Mouse (Mus musculus) stomach, postnatal 0 days (tissue): Measurements from ENCODE around the gene Gm4181. TPM values are rescaled to one million over a fixed set of nuclear protein-coding genes. Genes with fewer than 3 reads are reported as not detected.
"Not testable (repeated sequence)": the region's sequence is repeated elsewhere in the genome, so short reads cannot be mapped to it uniquely, and the experiment has no call there.

Experiments used
- ATAC-seq: fragments of 200-750 bp; cut with Nextera tagmentation; 2 replicates; pipeline ENCODE4 v1.8.0; 2017; ENCODE audit not compliant: low FRiP score, low TSS enrichment
- DNase-seq: peaks from one replicate; pipeline ENCODE4 v3.0.0-alpha.2; 2016; ENCODE audit warnings: low spot score
- H3K27ac ChIP-seq: fragments of 300-500 bp; sonication (generic); replicated peaks from 2 replicates; pipeline ENCODE4 v1.5.1; 2014; ENCODE audit warnings: mild to moderate bottlenecking, control low read depth
- H3K27me3 ChIP-seq: fragments of 300-500 bp; sonication (generic); 2 replicates; pipeline ENCODE4 v1.6.1; 2014; ENCODE audit warnings: low read length; ENCODE audit not compliant: control insufficient read depth, insufficient read depth
- H3K36me3 ChIP-seq: fragments of 300-500 bp; sonication (generic); 2 replicates; pipeline ENCODE4 v1.6.1; 2014; ENCODE audit warnings: low read length, mixed read lengths; ENCODE audit not compliant: control insufficient read depth, insufficient read depth
- H3K4me1 ChIP-seq: fragments of 300-500 bp; sonication (generic); replicated peaks from 2 replicates; pipeline ENCODE4 v1.6.1; 2014; ENCODE audit warnings: antibody characterized with exemption; ENCODE audit not compliant: control insufficient read depth, insufficient read depth
- H3K4me2 ChIP-seq: fragments of 300-500 bp; sonication (generic); replicated peaks from 2 replicates; pipeline ENCODE4 v1.6.1; 2014; ENCODE audit warnings: low read depth, mild to moderate bottlenecking, control low read depth, moderate library complexity
- H3K4me3 ChIP-seq: fragments of 300-500 bp; sonication (generic); 2 replicates; pipeline ENCODE4 v1.5.1; 2014; ENCODE audit warnings: low read depth, low read length, control low read depth
- H3K9ac ChIP-seq: fragments of 300-500 bp; sonication (generic); 2 replicates; pipeline ENCODE4 v1.6.1; 2014; ENCODE audit warnings: mild to moderate bottlenecking, low read length, control low read depth, mixed read lengths
- H3K9me3 ChIP-seq: fragments of 300-500 bp; sonication (generic); 2 replicates; pipeline ENCODE4 v1.6.1; 2016; ENCODE audit warnings: low read length; ENCODE audit not compliant: control insufficient read depth
- CTCF ChIP-seq: IDR thresholded peaks from 2 replicates; pipeline ENCODE4 v1.5.1; 2016; ENCODE audit warnings: antibody characterized with exemption, low read depth, mild to moderate bottlenecking, moderate library complexity
- EP300 ChIP-seq: optimal IDR thresholded peaks from 2 replicates; pipeline ENCODE3; 2016; ENCODE audit warnings: antibody characterized with exemption
- WGBS: fragments of 180-500 bp; shearing (Covaris S2); extraction: QIAGEN DNeasy Blood & Tissue Kit; methylation state at CpG from one replicate; pipeline ENCODE4 v1.1.7; 2014; 5-methylcytosine and 5-hydroxymethylcytosine counted together
- polyA plus RNA-seq: library from polyadenylated mRNA; unstranded; fragments of >200 nt; fragmentation: Nextera tagmentation; extraction: Ambion mirVana; gene quantifications from 2 replicates; pipeline ENCODE4 v1.2.1, GENCODE M21; 2015

Gene Gm4181
- polyA plus RNA-seq = not detected in 2 replicates

- not testable (repeated sequence) for H3K9me3 ChIP-seq, H3K9ac ChIP-seq, H3K36me3 ChIP-seq, H3K4me2 ChIP-seq, DNase-seq, H3K4me1 ChIP-seq, H3K27me3 ChIP-seq, ATAC-seq, H3K27ac ChIP-seq, H3K4me3 ChIP-seq
- WGBS = 68% methylated on average over 1 of the region's 1 CpGs
Measured at GRCm38 (mm10) chr14:51635566-51635965, at the start of gene Gm4181. Gm4181 (minus strand) TSS chr14:51635666.

GRCm38 (mm10) chr14:51677269-51677668 is 41.8 kb upstream of the Gm4181 start:
- H3K4me3 ChIP-seq = no peak overlapping the region
- no peak overlapping the region for H3K9ac ChIP-seq
- H3K9me3 ChIP-seq = no peaks in the 10 kb centered on the region
- no peak overlapping the region for H3K27ac ChIP-seq
- H3K4me2 ChIP-seq = no peak overlapping the region
- no peak for ATAC-seq
- no peak for TF ChIP-seq CTCF
- TF ChIP-seq EP300 = no peak
- WGBS = 89% methylated on average over 5 of the region's 5 CpGs
- no peaks in the 10 kb centered on the region for H3K36me3 ChIP-seq
- no peaks in the 10 kb centered on the region for H3K4me1 ChIP-seq
- DNase-seq = no peak
- H3K27me3 ChIP-seq = no peaks in the 10 kb centered on the region

DNA sequence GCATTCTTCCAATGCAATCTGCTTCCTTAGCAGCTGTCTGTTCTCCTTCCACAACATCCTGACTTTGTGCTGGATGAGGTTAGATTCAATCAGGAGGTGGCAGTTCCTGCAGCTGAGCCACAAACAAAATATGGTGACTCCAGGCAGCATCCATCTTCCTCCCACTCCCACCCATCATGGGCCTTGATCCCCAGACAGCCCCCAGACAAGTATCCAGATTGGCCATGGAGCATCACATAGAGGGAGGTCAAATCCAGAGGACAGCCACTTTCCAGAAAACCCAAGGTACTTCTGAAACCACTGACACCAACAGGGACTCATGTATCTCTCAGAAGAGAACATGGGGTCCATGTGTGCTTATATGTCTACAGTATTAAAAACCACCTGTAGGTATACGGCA is 3.0 kb downstream of the Gm4181 start:
- H3K9ac ChIP-seq, H3K4me2 ChIP-seq, H3K36me3 ChIP-seq, H3K4me3 ChIP-seq, H3K9me3 ChIP-seq, H3K27me3 ChIP-seq, DNase-seq, H3K27ac ChIP-seq, ATAC-seq, H3K4me1 ChIP-seq: not testable (repeated sequence)
- WGBS = 97% methylated on average over 1 of the region's 1 CpGs

GRCm38 (mm10) chr14:51611210-51611609 is 24.3 kb downstream of the Gm4181 start, which contains the start of gene Gm17078:
Gm17078 (minus strand) TSS chr14:51611310.
- Histone ChIP-seq H3K27me3 (no peaks in the 10 kb centered on the region), H3K27ac (no peak within 1 kb of the TSS), H3K4me2 (no peak within 1 kb of the TSS), H3K4me3 (no peak within 1 kb of the TSS), H3K36me3 (no peaks in the 10 kb centered on the region), H3K9me3 (no peaks in the 10 kb centered on the region), H3K9ac (no peak within 1 kb of the TSS), H3K4me1 (no peaks in the 10 kb centered on the region)
- ATAC-seq (no peak), DNase-seq (no peak)
- 86% methylated on average over 1 of the region's 1 CpGs for WGBS
- TF ChIP-seq CTCF (no peak), EP300 (no peak)

DNA sequence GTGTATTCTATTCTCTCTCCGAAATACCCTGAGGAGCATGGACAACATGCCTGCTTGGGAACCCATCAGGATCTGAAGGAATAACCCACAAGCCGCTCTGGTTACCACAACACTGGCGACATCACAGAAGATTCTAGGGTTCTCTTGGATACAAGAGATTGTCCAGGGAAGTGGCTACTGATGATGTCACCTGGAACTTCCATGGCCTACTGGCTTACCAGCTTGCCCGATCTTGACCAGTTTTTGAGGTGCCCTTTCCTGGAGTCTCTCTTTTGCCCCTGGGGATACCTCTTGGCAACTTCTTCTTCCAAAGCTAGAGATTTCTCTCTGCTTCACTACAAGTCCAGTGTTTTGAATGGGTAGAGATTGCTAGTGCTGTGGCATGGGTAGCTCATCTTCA is 43.4 kb downstream of the Gm4181 start, which contains the start of gene Gm17174:
Gm17174 (minus strand) TSS at position 101 of the 400 bp plus-strand sequence.
- 87% methylated on average over 4 of the region's 4 CpGs for WGBS
- not testable (repeated sequence) for H3K9me3 ChIP-seq, H3K9ac ChIP-seq, H3K27ac ChIP-seq, H3K4me1 ChIP-seq, H3K4me2 ChIP-seq, H3K4me3 ChIP-seq, H3K36me3 ChIP-seq, ATAC-seq, DNase-seq, H3K27me3 ChIP-seq

Other genes starting within 250 kb of the Gm4181 start
- not detected in 2 replicates for gene Vmn2r88, start 224.8 kb downstream of the Gm4181 start, polyA plus RNA-seq
- gene Vmn2r89, start 183.8 kb downstream of the Gm4181 start, polyA plus RNA-seq = 0.01 TPM in 1 of 2 replicates, not detected in the other
- not detected in 2 replicates for gene Gm5622, start 82.9 kb downstream of the Gm4181 start, polyA plus RNA-seq
- not detected in 2 replicates for gene Gm17175, start 61.6 kb downstream of the Gm4181 start, polyA plus RNA-seq
- not detected in 2 replicates for gene Gm17174, start 43.5 kb downstream of the Gm4181 start, polyA plus RNA-seq
- gene Gm17078, start 24.4 kb downstream of the Gm4181 start, polyA plus RNA-seq = not detected in 2 replicates
- gene Gm17079, start 59.8 kb upstream of the Gm4181 start, polyA plus RNA-seq = not detected in 2 replicates
- gene Gm5800, start 81.5 kb upstream of the Gm4181 start, polyA plus RNA-seq = not detected in 2 replicates
- not detected in 2 replicates for gene Ang4, start 137.9 kb upstream of the Gm4181 start, polyA plus RNA-seq
- gene AY358078, start 164.4 kb upstream of the Gm4181 start, polyA plus RNA-seq = not detected in 2 replicates
- gene Ear6, start 218.0 kb upstream of the Gm4181 start, polyA plus RNA-seq = not detected in 2 replicates
- 22.7 and 24.0 TPM in 2 replicates for gene Mettl17, start 249.2 kb upstream of the Gm4181 start, polyA plus RNA-seq